Comparison of ENCODE assay signal across 17 mouse cellular contexts in the genomic region with DNA sequence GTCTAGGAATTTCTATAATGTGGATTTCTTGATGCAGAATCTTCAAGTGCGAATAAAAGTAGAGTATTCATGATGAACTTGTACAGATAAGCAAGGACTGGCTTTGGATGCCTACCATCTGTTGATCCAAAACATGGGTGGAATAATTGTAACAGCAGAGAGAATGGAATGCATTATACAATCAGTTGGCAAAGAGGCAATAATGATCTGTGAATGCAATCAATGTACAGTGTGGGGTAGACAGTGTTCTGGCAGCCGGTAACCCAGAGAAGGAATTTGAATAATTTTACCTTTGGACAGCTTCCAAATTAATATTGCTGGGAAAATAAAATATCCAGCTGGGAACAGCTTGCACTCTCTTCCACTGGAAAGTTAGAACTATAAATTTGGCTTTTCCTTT.
DNase-seq lines count a peak whose midpoint lies in the region; ATAC-seq lines count a peak whose summit lies in the region.
"Had no signal": no experiment of that assay in that cellular context is flagged by ENCODE, and none has a peak within 500 bp of the region (broad histone marks: within the 10 kb centered on the region; RNA-seq: fewer than 3 reads in every experiment).

No protein-coding gene starts in this region.

- no peak overlapping the region for H3K4me3 ChIP-seq in hindbrain, embryonic 13.5 days
- no peak overlapping the region for H3K4me3 ChIP-seq in hindbrain, embryonic 10.5 days
- no peak overlapping the region for H3K4me3 ChIP-seq in lung, embryonic 16.5 days (ENCODE audit: low read length)
- H3K4me3 ChIP-seq: forebrain, embryonic 12.5 days; kidney, embryonic 15.5 days; liver, embryonic 12.5 days; neural tube, embryonic 12.5 days had no signal

- DNase-seq in cerebellum, adult 9-10 months = peak; percentile 45
- DNase-seq in cerebellum, postnatal 4 days (ENCODE audit: low spot score in 2 of 2) = no peak
- no peak for DNase-seq in hindbrain, embryonic 10.5 days (ENCODE audit: low spot score)
- DNase-seq in lung, postnatal 4 days = no peak
- DNase-seq in lung, postnatal 36 days = peak; percentile 42
- DNase-seq in gastrocnemius, postnatal 25 days = no peak
- DNase-seq: adrenal gland, postnatal 14 days; heart, adult 11 months; right cerebral cortex, postnatal 25 days had no signal

- 0 out of 2 replicates have a peak, but pooled peaks have one; percentile 28 for ATAC-seq in hindbrain, embryonic 13.5 days (ENCODE audit: low FRiP score)
- peak; percentile 98 for ATAC-seq in lung, embryonic 16.5 days (ENCODE audit: low read depth)
- ATAC-seq: liver, embryonic 12.5 days; midbrain, embryonic 16.5 days had no signal

- no peaks in the 10 kb centered on the region for H3K36me3 ChIP-seq in hindbrain, embryonic 13.5 days
- no peaks in the 10 kb centered on the region for H3K36me3 ChIP-seq in hindbrain, embryonic 10.5 days
- no peaks in the 10 kb centered on the region for H3K36me3 ChIP-seq in lung, embryonic 16.5 days (ENCODE audit: control insufficient read depth, insufficient read depth, low read length)
- H3K36me3 ChIP-seq: forebrain, embryonic 12.5 days; kidney, embryonic 15.5 days; liver, embryonic 12.5 days; neural tube, embryonic 12.5 days had no signal

- H3K9ac ChIP-seq in hindbrain, embryonic 13.5 days = no peak overlapping the region
- no peak overlapping the region for H3K9ac ChIP-seq in lung, embryonic 16.5 days (ENCODE audit: low read length)
- H3K9ac ChIP-seq: forebrain, embryonic 12.5 days; kidney, embryonic 15.5 days; liver, embryonic 12.5 days; neural tube, embryonic 12.5 days had no signal

- H3K27me3 ChIP-seq in hindbrain, embryonic 13.5 days = no peaks in the 10 kb centered on the region
- H3K27me3 ChIP-seq in hindbrain, embryonic 10.5 days (ENCODE audit: insufficient read depth, poor library complexity, severe bottlenecking) = no peaks in the 10 kb centered on the region
- no peaks in the 10 kb centered on the region for H3K27me3 ChIP-seq in lung, embryonic 16.5 days (ENCODE audit: control insufficient read depth, insufficient read depth, low read depth, low read length)
- H3K27me3 ChIP-seq: CH12.LX; forebrain, embryonic 12.5 days; kidney, embryonic 15.5 days; liver, embryonic 12.5 days; neural tube, embryonic 12.5 days had no signal

- H3K27ac ChIP-seq in hindbrain, embryonic 13.5 days = no peak overlapping the region
- H3K27ac ChIP-seq in hindbrain, embryonic 10.5 days = no peak overlapping the region
- H3K27ac ChIP-seq in lung, embryonic 16.5 days (ENCODE audit: low read length) = no peak overlapping the region
- H3K27ac ChIP-seq: forebrain, embryonic 12.5 days; kidney, embryonic 15.5 days; liver, embryonic 12.5 days; neural tube, embryonic 12.5 days had no signal

- no peaks in the 10 kb centered on the region for H3K4me1 ChIP-seq in hindbrain, embryonic 13.5 days (replicated peaks)
- H3K4me1 ChIP-seq in hindbrain, embryonic 10.5 days (replicated peaks) = no peaks in the 10 kb centered on the region
- H3K4me1 ChIP-seq in lung, embryonic 16.5 days (replicated peaks; ENCODE audit: control insufficient read depth, insufficient read depth, low read length) = no peaks in the 10 kb centered on the region
- H3K4me1 ChIP-seq: forebrain, embryonic 12.5 days; liver, embryonic 12.5 days; neural tube, embryonic 12.5 days had no signal

- 78% methylated on average over 2 of the region's 2 CpGs for WGBS in hindbrain, embryonic 13.5 days
- 91% methylated on average over 2 of the region's 2 CpGs for WGBS in hindbrain, embryonic 10.5 days
- WGBS in lung, embryonic 16.5 days = 14% methylated on average over 2 of the region's 2 CpGs

- H3K4me2 ChIP-seq in hindbrain, embryonic 13.5 days = no peak overlapping the region
- no peak overlapping the region for H3K4me2 ChIP-seq in lung, embryonic 16.5 days (ENCODE audit: low read depth, low read length)
- H3K4me2 ChIP-seq: forebrain, embryonic 12.5 days; kidney, embryonic 15.5 days; liver, embryonic 12.5 days; neural tube, embryonic 12.5 days had no signal

- H3K9me3 ChIP-seq in hindbrain, embryonic 13.5 days = no peaks in the 10 kb centered on the region
- 0 out of 2 replicates have a peak, but pooled peaks cover 4% of the 10 kb centered on the region for H3K9me3 ChIP-seq in hindbrain, embryonic 10.5 days
- H3K9me3 ChIP-seq in lung, embryonic 16.5 days (ENCODE audit: control insufficient read depth, low read length) = no peaks in the 10 kb centered on the region
- H3K9me3 ChIP-seq: kidney, embryonic 15.5 days; liver, embryonic 12.5 days; neural tube, embryonic 12.5 days had no signal

Comparison
In these comparisons a context has a peak if more than half of its experiments do, and no peak if none do; other contexts are left out.
1. DNase-seq: peak in cerebellum, adult 9-10 months (single experiment) and lung, postnatal 36 days (single experiment); none in cerebellum, postnatal 4 days (0 of 2), hindbrain, embryonic 10.5 days (single experiment), lung, postnatal 4 days (0 of 2) and gastrocnemius, postnatal 25 days (single experiment).